8 mouse cellular contexts compared by ENCODE assay signal in genomic region chr13:20207950-20208642, GRCm38 (mm10).
A peak's percentile ranks its signal among the peaks of the same experiment; 100 is the strongest.
DNase-seq lines count a peak whose midpoint lies in the region; ATAC-seq and TF ChIP-seq lines count a peak whose summit lies in the region.
"Had no signal": no experiment of that assay in that cellular context is flagged by ENCODE, and none has a peak within 500 bp of the region (broad histone marks: within the 10 kb centered on the region; RNA-seq: fewer than 3 reads in every experiment).

No protein-coding gene starts in this region.

- peak overlapping the region; percentile 41 for H3K27ac ChIP-seq in intestine, embryonic 15.5 days
- no peak overlapping the region for H3K27ac ChIP-seq in neural tube, embryonic 15.5 days (replicated peaks)

- H3K4me1 ChIP-seq in lung, adult 2 months (ENCODE audit: control insufficient read depth, insufficient read depth, low read length) = peaks cover 5% of the 10 kb centered on the region
- H3K4me1 ChIP-seq in intestine, embryonic 15.5 days (replicated peaks) = no peaks in the 10 kb centered on the region
- H3K4me1 ChIP-seq in neural tube, embryonic 15.5 days = no peaks in the 10 kb centered on the region

- TF ChIP-seq CTCF in lung, adult 2 months (IDR thresholded peaks at IDR 0.05; ENCODE audit: insufficient read depth, low read length) = peak; percentile 21; the same call in 1 of the 2 replicates

- DNase-seq in lung, adult 2 months = no peak
- no peak for DNase-seq in lung, postnatal 14 days
- DNase-seq in embryo, embryonic 11 days = peak; percentile 17
- no peak for DNase-seq in gastrocnemius, adult 8-10 months (ENCODE audit: low spot score in 2 of 2)

- H3K4me3 ChIP-seq in lung, adult 2 months (replicated peaks; ENCODE audit: extremely low read depth, low read depth, low read length) = no peak overlapping the region
- no peak overlapping the region for H3K4me3 ChIP-seq in intestine, embryonic 15.5 days (replicated peaks)
- H3K4me3 ChIP-seq in neural tube, embryonic 15.5 days (replicated peaks) = no peak overlapping the region
- H3K4me3 ChIP-seq: erythroblast, embryonic 14.5 days had no signal

- H3K4me2 ChIP-seq in intestine, embryonic 15.5 days (replicated peaks) = no peak overlapping the region
- H3K4me2 ChIP-seq in neural tube, embryonic 15.5 days = no peak overlapping the region

- WGBS in lung, adult 2 months = 25% methylated on average over 7 of the region's 7 CpGs
- 42% methylated on average over 7 of the region's 7 CpGs for WGBS in intestine, embryonic 15.5 days
- 71% methylated on average over 7 of the region's 7 CpGs for WGBS in neural tube, embryonic 15.5 days

- H3K9me3 ChIP-seq in intestine, embryonic 15.5 days = no peaks in the 10 kb centered on the region
- no peaks in the 10 kb centered on the region for H3K9me3 ChIP-seq in neural tube, embryonic 15.5 days (replicated peaks)

- no peak for TF ChIP-seq POLR2A in lung, adult 2 months (IDR thresholded peaks at IDR 0.05; ENCODE audit: borderline replicate concordance, extremely low read depth, low read depth, low read length)

- no peak; the same call in 1 of the 2 replicates for ATAC-seq in intestine, embryonic 15.5 days
- peak; percentile 40 for ATAC-seq in megakaryocyte progenitor cell, adult 5-6 weeks (replicated peaks; ENCODE audit: poor library complexity)
- ATAC-seq in neural tube, embryonic 15.5 days (ENCODE audit: low FRiP score) = no peak

- no peaks in the 10 kb centered on the region for H3K27me3 ChIP-seq in intestine, embryonic 15.5 days (replicated peaks)
- H3K27me3 ChIP-seq in neural tube, embryonic 15.5 days (replicated peaks) = no peaks in the 10 kb centered on the region

- no peaks in the 10 kb centered on the region for H3K36me3 ChIP-seq in intestine, embryonic 15.5 days
- H3K36me3 ChIP-seq in neural tube, embryonic 15.5 days = no peaks in the 10 kb centered on the region

- no peak overlapping the region for H3K9ac ChIP-seq in intestine, embryonic 15.5 days
- H3K9ac ChIP-seq in neural tube, embryonic 15.5 days (replicated peaks) = no peak overlapping the region
